Mouse (Mus musculus): Measurements from ENCODE around the gene Gbx1. TPM values are rescaled to one million over a fixed set of nuclear protein-coding genes. Genes with fewer than 3 reads are reported as not detected.

The Gbx1 gene
- polyA plus RNA-seq, 1 experiment = 0.04 TPM

- no peak for TF ChIP-seq POLR2A (IDR thresholded peaks at IDR 0.05; ENCODE audit: extremely low read depth, insufficient read depth, low read length)
- TF ChIP-seq CTCF (IDR thresholded peaks at IDR 0.05; ENCODE audit: extremely low read depth, insufficient read depth, low read length) = peak; percentile 88
- Histone ChIP-seq H3K4me1 (ENCODE audit: control insufficient read depth, insufficient read depth, low read length) (peaks cover 13% of the 10 kb centered on the region), H3K4me3 (ENCODE audit: insufficient read depth, low read length) (no peak overlapping the region), H3K27ac (ENCODE audit: insufficient read depth, low read length) (no peak overlapping the region)
These were observed 56.4 kb downstream of the Gbx1 start for GRCm38 (mm10) chr5:24470600-24470999.

- Histone ChIP-seq H3K27ac (ENCODE audit: insufficient read depth, low read length) (no peak overlapping the region), H3K4me3 (ENCODE audit: insufficient read depth, low read length) (no peak overlapping the region), H3K4me1 (ENCODE audit: control insufficient read depth, insufficient read depth, low read length) (peaks cover 10% of the 10 kb centered on the region)
- TF ChIP-seq POLR2A (IDR thresholded peaks at IDR 0.05; ENCODE audit: extremely low read depth, insufficient read depth, low read length) (no peak), CTCF (IDR thresholded peaks at IDR 0.05; ENCODE audit: extremely low read depth, insufficient read depth, low read length) (no peak)
These were observed 60.2 kb downstream of the Gbx1 start for GRCm38 (mm10) chr5:24466762-24467161.

DNA sequence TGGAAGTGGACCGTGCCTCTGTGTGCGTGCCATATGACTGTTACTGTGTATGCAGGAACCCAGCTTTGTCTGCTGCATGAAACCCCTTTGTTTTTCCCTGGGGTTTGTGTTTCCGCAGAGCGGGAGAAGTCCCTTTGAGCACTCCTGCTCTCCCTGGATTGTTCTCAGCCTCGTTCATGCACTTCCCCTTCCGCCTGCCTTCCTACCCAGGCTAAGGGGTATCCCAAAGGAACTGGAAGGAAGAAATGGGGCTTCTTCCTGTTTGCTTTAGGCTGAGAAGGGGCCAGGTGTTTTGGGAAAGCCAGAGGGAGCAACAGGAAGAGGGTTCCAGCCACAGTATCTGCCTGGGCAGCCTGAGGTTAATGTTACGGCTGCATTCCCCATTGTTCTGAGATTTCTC is 71.4 kb downstream of the Gbx1 start:
- no peak for TF ChIP-seq CTCF (IDR thresholded peaks at IDR 0.05; ENCODE audit: extremely low read depth, insufficient read depth, low read length)
- Histone ChIP-seq H3K4me1 (ENCODE audit: control insufficient read depth, insufficient read depth, low read length) (peaks cover 18% of the 10 kb centered on the region), H3K4me3 (ENCODE audit: insufficient read depth, low read length) (no peak overlapping the region), H3K27ac (ENCODE audit: insufficient read depth, low read length) (no peak overlapping the region)

GRCm38 (mm10) chr5:24455076-24455475 is 71.9 kb downstream of the Gbx1 start:
- no peak overlapping the region for H3K27ac ChIP-seq (ENCODE audit: insufficient read depth, low read length)
- H3K4me3 ChIP-seq (ENCODE audit: insufficient read depth, low read length) = no peak overlapping the region; the same call in 1 of the 2 replicates
- no peak for TF ChIP-seq CTCF (IDR thresholded peaks at IDR 0.05; ENCODE audit: extremely low read depth, insufficient read depth, low read length)
- TF ChIP-seq POLR2A (IDR thresholded peaks at IDR 0.05; ENCODE audit: extremely low read depth, insufficient read depth, low read length) = no peak
- peaks cover 18% of the 10 kb centered on the region for H3K4me1 ChIP-seq (ENCODE audit: control insufficient read depth, insufficient read depth, low read length)

- Histone ChIP-seq H3K4me1 (ENCODE audit: control insufficient read depth, insufficient read depth, low read length) (peaks cover 17% of the 10 kb centered on the region), H3K4me3 (ENCODE audit: insufficient read depth, low read length) (peak overlapping the region; percentile 95), H3K27ac (ENCODE audit: insufficient read depth, low read length) (no peak overlapping the region)
- TF ChIP-seq POLR2A (IDR thresholded peaks at IDR 0.05; ENCODE audit: extremely low read depth, insufficient read depth, low read length) (no peak), CTCF (IDR thresholded peaks at IDR 0.05; ENCODE audit: extremely low read depth, insufficient read depth, low read length) (no peak)
These were observed 73.1 kb downstream of the Gbx1 start for GRCm38 (mm10) chr5:24453985-24454303.

- TF ChIP-seq CTCF (IDR thresholded peaks at IDR 0.05; ENCODE audit: extremely low read depth, insufficient read depth, low read length) (no peak), POLR2A (IDR thresholded peaks at IDR 0.05; ENCODE audit: extremely low read depth, insufficient read depth, low read length) (no peak)
- Histone ChIP-seq H3K4me1 (ENCODE audit: control insufficient read depth, insufficient read depth, low read length) (peaks cover 17% of the 10 kb centered on the region), H3K27ac (ENCODE audit: insufficient read depth, low read length) (no peak overlapping the region), H3K4me3 (ENCODE audit: insufficient read depth, low read length) (peak overlapping the region; percentile 95)
These were observed 73.6 kb downstream of the Gbx1 start for GRCm38 (mm10) chr5:24453283-24453984.

Other genes starting within 250 kb of the Gbx1 start
- gene Kcnh2, start 175.6 kb downstream of the Gbx1 start, polyA plus RNA-seq (2012; rRNA removed) = 27.3 and 29.4 TPM in 2 replicates
- gene Nos3, start 162.4 kb downstream of the Gbx1 start, polyA plus RNA-seq (2012; rRNA removed) = 9.6 and 10.4 TPM in 2 replicates
- gene Atg9b, start 135.1 kb downstream of the Gbx1 start, polyA plus RNA-seq (2012; rRNA removed) = 4.0 and 4.1 TPM in 2 replicates
- gene Abcb8, start 133.5 kb downstream of the Gbx1 start, polyA plus RNA-seq (2012; rRNA removed) = 54.8 and 57.3 TPM in 2 replicates
- gene Asic3, start 113.8 kb downstream of the Gbx1 start, polyA plus RNA-seq (2012; rRNA removed) = 0.44 and 0.70 TPM in 2 replicates
- 232 TPM in 2 replicates for gene Cdk5, start 103.7 kb downstream of the Gbx1 start, polyA plus RNA-seq (2012; rRNA removed)
- gene Slc4a2, start 103.4 kb downstream of the Gbx1 start, polyA plus RNA-seq (2012; rRNA removed) = 36.5 and 39.9 TPM in 2 replicates
- gene Fastk, start 81.9 kb downstream of the Gbx1 start, polyA plus RNA-seq (2012; rRNA removed) = 237 and 255 TPM in 2 replicates
- 48.7 and 49.0 TPM in 2 replicates for gene Tmub1, start 79.3 kb downstream of the Gbx1 start, polyA plus RNA-seq (2012; rRNA removed)
- 438 and 458 TPM in 2 replicates for gene Agap3, start 75.0 kb downstream of the Gbx1 start, polyA plus RNA-seq (2012; rRNA removed)
- gene Asb10, start 13.8 kb upstream of the Gbx1 start, polyA plus RNA-seq (2012; rRNA removed) = 0.40 and 0.42 TPM in 2 replicates
- gene 4931409K22Rik, start 29.6 kb upstream of the Gbx1 start, polyA plus RNA-seq (2012; rRNA removed) = 0.04 and 0.11 TPM in 2 replicates
- gene Abcf2, start 50.3 kb upstream of the Gbx1 start, polyA plus RNA-seq (2012; rRNA removed) = 83.6 and 87.1 TPM in 2 replicates
- gene Chpf2, start 59.5 kb upstream of the Gbx1 start, polyA plus RNA-seq (2012; rRNA removed) = 55.1 and 62.2 TPM in 2 replicates
- 97.8 and 97.9 TPM in 2 replicates for gene Smarcd3, start 97.2 kb upstream of the Gbx1 start, polyA plus RNA-seq (2012; rRNA removed)
- gene Nub1, start 158.3 kb upstream of the Gbx1 start, polyA plus RNA-seq (2012; rRNA removed) = 76.6 and 81.2 TPM in 2 replicates
- gene Wdr86, start 203.5 kb upstream of the Gbx1 start, polyA plus RNA-seq (2012; rRNA removed) = 0.55 and 1.1 TPM in 2 replicates
- gene Crygn, start 230.8 kb upstream of the Gbx1 start, polyA plus RNA-seq (2012; rRNA removed) = 0.92 and 1.5 TPM in 2 replicates

Measured in cortical plate, adult 2 months (tissue).